Mouse (Mus musculus): ENCODE data around the gene Cfdp1.

- no peak for TF ChIP-seq CTCF (IDR thresholded peaks at IDR 0.05; ENCODE audit: borderline replicate concordance, insufficient read depth, low read length)
- no peak for TF ChIP-seq POLR2A (IDR thresholded peaks at IDR 0.05; ENCODE audit: low read depth, low read length)
Observed at GRCm38 (mm10) chr8:111773057-111773456, 81.0 kb downstream of the Cfdp1 start.
